Mouse (Mus musculus) left cerebral cortex, postnatal 36 days (tissue): ENCODE data around the gene Gnptab. TPM values are rescaled to one million over a fixed set of nuclear protein-coding genes. Genes with fewer than 3 reads are reported as not detected.

ENCODE experiments used
- DNase-seq, 2 experiments: peaks; one replicate each; pipeline ENCODE4 v3.0.0; 2021 to 2022; ENCODE audit warnings: low spot score in 2 of 2, mixed read lengths in 1 of 2
- intact Hi-C: fragments of 180-260 bp; cut with DNase I; formaldehyde crosslinking; loops from one replicate; pipeline ENCODE4 v1.15.1; 2025
- total RNA-seq, 2 experiments: library from RNA; stranded (reverse); gene quantifications; 2 replicates each; pipeline ENCODE4 v1.2.3; 2021

Gnptab gene
- 10 to 100 TPM; 71.4 to 76.5 TPM for total RNA-seq

DNA sequence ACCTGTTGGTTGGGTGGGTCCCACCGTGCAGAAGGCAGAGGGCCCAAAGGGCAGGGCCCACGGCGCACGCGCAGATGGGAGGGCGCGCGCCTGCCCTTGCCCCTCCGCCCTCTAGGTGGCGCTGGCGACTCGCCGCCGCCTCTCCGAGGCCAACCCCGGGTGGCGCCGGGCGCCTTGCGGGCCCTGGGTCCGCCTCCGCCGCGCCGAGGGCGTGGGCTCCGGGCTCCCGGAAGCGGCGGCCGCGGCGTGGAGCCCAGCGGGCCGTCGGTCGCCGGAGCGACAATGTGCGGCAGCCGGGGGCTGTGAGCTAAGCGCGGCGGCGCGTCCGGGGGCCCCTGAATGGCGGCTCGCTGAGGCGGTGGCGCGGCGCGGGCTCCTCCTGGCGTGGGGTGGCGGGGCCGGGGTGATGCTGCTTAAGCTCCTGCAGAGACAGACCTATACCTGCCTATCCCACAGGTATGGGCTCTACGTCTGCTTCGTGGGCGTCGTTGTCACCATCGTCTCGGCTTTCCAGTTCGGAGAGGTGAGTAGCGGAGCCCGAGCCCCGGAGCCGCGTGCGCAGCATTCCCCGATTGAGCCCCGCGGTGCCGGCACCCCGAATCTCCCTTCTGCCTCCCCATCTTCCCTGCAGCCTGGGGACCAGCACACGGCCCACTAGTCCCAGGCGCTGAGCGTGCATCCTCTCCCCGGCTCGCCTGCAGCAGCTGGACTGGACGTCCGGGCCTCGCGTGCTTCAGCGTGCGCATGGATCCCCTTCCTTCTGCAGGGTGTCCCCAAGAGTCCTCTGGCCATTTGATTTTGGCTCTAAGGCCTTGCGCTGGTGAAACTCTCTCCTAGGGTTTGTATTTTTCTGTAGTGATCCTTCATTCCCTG lies at the start of gene Gnptab, which contains the start of gene Dram1:
Gnptab (plus strand) TSS at position 120 of the 873 bp plus-strand sequence.
Dram1 (minus strand) TSS at position 68 of the 873 bp plus-strand sequence.
- intact Hi-C loops: loop anchor here (1.0 to 5.0 kb wide), 3 partner anchors 47 to 348 kb away; no protein-coding TSS in a partner anchor
- DNase-seq: peak; percentile 86 to 92

DNA sequence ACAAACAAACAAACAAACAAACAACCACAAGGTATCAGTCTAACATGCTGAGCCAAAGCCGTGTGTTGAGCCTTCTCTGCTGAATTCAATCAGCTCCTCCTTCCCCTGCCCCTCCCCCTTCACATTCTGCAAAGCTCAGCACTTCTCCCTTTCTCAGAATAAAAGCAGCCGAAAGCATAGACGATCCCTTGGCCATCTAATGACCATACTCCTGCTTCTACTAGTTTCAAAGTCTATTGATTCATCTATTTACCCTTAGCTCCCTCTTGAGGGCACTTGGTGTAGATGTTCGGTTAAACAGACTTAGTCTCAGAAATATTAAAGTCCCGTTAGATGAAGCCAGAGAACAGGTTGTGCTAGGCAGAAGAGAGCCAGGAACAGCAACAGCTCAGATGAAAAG lies 48.2 kb upstream of the Gnptab start:
- no peak for DNase-seq
- intact Hi-C loops: no loop called here

- intact Hi-C loops: no loop called here
- no peak for DNase-seq
Measured at GRCm38 (mm10) chr10:88340660-88341059, 38.3 kb upstream of the Gnptab start.

GRCm38 (mm10) chr10:88341368-88341767 lies 37.6 kb upstream of the Gnptab start:
- DNase-seq: no peak
- intact Hi-C loops: no loop called here

DNA sequence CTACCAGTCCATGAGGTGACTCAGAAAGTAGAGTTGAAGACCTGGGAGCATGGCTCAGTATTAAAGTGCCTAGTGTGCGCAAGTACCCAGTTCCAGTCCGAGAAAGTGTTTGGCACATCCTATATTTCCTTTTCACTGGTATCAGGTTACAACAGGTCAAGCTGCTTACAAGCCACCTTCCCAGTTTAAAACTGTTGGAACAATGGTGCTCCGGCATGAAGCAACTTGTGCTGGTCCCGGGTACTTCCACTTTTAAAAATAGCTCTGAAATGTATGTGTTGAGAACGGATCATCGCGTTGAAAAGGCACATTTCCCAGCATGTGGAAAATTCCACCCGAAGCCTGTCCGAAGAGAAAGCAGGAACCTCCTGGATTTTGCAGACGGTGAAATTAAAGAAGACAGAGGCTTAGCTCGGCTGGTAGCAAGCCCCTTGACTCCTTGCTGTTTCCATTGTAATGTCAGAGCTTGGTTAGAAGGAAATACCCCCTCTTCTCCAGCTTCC lies 33.0 kb upstream of the Gnptab start:
- intact Hi-C loops: no loop called here
- DNase-seq: no peak

DNA sequence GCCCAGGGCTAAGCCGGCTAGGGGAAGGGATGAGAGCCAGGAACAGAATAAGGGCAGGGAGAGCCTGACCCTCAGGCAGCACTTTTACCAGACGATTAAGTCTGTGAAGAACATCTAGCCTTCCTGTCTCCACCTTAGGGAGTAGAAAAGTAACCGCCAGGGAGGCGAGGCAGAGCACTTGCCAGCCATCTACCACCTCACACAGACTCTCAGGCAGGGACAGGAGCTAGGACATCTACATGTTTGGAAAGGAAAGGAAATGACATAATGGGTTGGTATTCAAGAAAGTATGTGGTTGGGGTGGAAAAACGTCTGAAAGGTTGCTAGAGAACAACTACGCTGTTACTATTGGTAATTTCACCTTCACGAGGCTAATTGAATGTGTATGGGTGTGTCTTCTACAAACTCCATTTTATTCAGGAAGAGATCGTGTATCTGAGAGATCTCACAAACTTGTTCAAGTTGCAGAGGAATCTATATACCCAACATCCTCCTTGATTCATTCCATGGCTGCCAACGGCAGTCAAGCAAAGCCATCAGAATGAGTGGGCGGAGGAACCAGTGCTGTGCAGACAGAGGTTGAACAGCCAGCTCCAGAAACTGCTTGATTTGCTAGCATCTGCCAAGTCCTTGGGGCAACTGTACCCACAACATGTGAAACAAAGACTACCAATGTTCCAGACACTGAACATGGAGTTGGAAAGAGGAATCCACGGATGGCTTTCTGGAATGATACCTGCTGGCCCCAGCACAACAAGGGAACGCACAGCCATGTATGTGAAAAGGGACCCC lies 32.3 kb upstream of the Gnptab start:
- DNase-seq: no peak
- intact Hi-C loops: no loop called here

- no peak for DNase-seq
- intact Hi-C loops: no loop called here
Measured at GRCm38 (mm10) chr10:88349800-88350199, 29.1 kb upstream of the Gnptab start.

GRCm38 (mm10) chr10:88350687-88351086 lies 28.2 kb upstream of the Gnptab start:
- intact Hi-C loops: no loop called here
- DNase-seq: no peak

- DNase-seq: no peak
- intact Hi-C loops: no loop called here
Measured at GRCm38 (mm10) chr10:88351411-88352103, 27.4 kb upstream of the Gnptab start.

DNA sequence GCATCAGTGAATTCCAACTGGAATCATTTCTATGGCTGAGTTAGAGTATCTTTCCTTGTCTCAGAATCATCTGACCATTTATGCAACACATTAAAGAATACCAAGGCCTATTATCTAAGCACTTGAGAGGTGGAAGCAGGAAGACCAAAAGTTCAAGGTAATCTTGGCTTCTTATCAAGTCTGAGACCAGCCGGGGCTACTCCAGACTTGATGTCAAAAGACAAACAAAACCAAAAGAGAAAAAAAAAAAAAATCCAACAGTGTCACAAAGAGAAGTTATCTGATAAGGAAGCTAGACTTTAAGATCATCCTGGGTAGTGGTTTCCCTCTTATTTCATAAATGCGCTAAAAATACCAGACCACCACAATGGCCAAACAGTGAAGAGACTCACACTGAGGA lies 26.4 kb upstream of the Gnptab start:
- intact Hi-C loops: no loop called here
- no peak for DNase-seq

- intact Hi-C loops: no loop called here
Measured at GRCm38 (mm10) chr10:88354599-88354998, 24.3 kb upstream of the Gnptab start.

DNA sequence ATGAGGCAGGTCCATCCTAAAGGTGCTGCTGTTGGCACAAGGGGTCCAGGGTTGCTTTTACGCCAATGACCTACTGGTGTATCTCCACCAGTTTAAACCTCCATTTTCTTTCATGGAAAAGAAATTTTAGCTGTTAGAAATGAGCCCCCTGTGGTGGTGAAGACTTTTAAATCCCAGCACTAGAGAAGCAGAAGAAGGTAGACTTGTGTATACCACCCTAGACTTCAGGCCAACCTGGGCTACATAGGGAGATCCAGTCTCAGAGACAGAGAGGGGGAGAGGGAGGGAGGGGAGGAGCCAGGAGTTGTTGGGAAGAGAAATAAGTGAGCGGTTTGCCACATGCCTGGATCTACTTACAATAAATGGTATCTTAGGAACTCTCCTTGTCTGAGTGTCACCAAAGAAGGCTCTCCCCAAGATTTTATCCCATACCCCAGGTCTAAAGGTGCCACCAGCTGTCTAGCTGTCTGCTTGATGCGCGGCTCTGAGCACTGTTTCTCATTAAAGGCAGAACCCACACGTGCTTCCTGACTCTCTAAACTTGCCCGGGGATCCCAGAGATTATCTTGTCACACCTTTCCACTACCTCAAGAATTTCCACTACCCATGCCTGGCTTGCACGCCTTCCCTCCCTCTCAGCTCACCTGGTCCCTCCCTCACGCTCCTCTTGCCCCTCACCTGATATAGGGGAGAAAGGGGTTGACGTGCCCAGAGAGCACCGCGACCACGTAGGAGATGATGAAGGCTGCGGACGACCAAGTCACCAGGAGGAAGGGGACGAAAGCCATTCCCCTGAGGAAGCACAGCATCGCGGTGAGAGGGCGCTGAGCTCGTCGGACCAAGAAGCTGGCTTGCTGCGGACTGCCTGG lies 22.6 kb upstream of the Gnptab start:
- intact Hi-C loops: no loop called here
- no peak for DNase-seq

More at GRCm38 (mm10) chr10:88354599-88354998, 24.3 kb upstream of the Gnptab start:
- no peak for DNase-seq

DNA sequence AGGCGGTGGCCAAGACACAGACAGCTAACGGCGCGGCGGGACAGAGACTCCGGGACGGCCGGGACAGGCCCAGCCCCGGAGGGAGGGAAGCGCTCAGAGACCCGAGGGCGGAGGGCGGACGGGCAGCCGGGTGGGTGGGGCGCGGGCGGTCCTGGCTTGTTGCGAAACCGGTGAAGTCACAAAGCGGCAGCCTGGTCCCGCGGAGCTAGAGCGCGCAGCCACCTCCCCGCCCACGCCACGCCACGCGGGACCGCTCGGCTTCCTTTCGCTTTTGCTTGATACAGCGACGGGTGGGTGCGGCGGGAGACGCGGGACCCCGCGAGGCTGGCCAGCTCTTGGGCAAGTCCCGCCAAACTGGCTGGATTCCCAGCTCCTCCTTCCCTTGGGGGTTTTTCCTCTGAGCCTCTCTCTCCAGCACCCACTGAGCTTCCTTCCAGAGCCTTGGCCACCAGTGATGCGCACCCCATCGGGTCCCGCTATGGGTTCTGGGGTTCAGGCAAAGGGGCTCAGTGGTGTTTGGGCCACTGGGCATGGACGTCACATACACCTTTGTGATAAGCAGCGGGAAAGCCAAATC lies 21.9 kb upstream of the Gnptab start:
- peak; percentile 47 to 52 for DNase-seq
- intact Hi-C loops: no loop called here

- no peak for DNase-seq
- intact Hi-C loops: no loop called here
Measured at GRCm38 (mm10) chr10:88362218-88362617, 16.7 kb upstream of the Gnptab start.

DNA sequence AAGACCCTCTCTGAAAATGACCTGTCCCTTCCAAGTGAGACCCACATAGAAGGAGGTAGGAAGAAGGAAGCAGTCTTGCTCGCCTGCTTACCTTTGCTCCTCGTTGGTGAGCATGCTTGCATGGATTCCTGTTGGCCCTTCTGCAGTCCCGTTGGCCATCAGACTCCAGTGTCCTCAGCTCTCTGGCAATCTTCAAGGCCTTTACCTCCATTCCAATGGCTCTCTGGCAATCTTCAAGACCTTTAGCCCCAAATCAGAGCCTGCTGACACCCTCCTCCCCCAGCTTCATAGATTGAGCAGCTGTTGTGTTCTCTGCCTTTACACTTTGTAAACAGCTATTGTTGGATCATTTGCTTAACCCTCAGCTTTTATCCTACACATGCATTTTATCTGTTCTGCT lies 14.7 kb upstream of the Gnptab start:
- DNase-seq: no peak
- intact Hi-C loops: no loop called here

GRCm38 (mm10) chr10:88369233-88369632 lies 9.7 kb upstream of the Gnptab start:
- no peak for DNase-seq

GRCm38 (mm10) chr10:88371793-88372192 lies 7.1 kb upstream of the Gnptab start:
- no peak for DNase-seq
- intact Hi-C loops: no loop called here

More at GRCm38 (mm10) chr10:88369233-88369632, 9.7 kb upstream of the Gnptab start:
- intact Hi-C loops: no loop called here

GRCm38 (mm10) chr10:88372436-88372835 lies 6.5 kb upstream of the Gnptab start:
- DNase-seq: no peak
- intact Hi-C loops: no loop called here
